Mouse (Mus musculus) thymus, adult 2 months (tissue): ENCODE data around the gene Gcsh. TPM values are rescaled to one million over a fixed set of nuclear protein-coding genes. Genes with fewer than 3 reads are reported as not detected.

Experiments used
- DNase-seq: peaks from one replicate; pipeline ENCODE4 v3.0.0; 2021
- H3K27ac ChIP-seq: fragments of 200-500 bp; 2 replicates; pipeline ENCODE4 v1.5.1; 2012; ENCODE audit warnings: low read length, control low read depth; ENCODE audit not compliant: control insufficient read depth, insufficient read depth
- H3K27me3 ChIP-seq: fragments of 200-500 bp; 2 replicates; pipeline ENCODE4 v1.6.1; 2012; ENCODE audit warnings: mild to moderate bottlenecking, low read length, moderate library complexity, mixed read lengths; ENCODE audit not compliant: control insufficient read depth, insufficient read depth
- H3K36me3 ChIP-seq: fragments of 200-500 bp; 2 replicates; pipeline ENCODE4 v1.6.1; 2012; ENCODE audit warnings: mild to moderate bottlenecking, low read length, moderate library complexity; ENCODE audit not compliant: control insufficient read depth, insufficient read depth
- H3K4me1 ChIP-seq: fragments of 200-500 bp; replicated peaks from 2 replicates; pipeline ENCODE4 v1.6.1; 2012; ENCODE audit warnings: low read length; ENCODE audit not compliant: control insufficient read depth, insufficient read depth
- H3K4me3 ChIP-seq: fragments of 200-500 bp; 2 replicates; pipeline ENCODE4 v1.5.1; 2012; ENCODE audit warnings: mild to moderate bottlenecking, low read length, control low read depth, moderate library complexity; ENCODE audit not compliant: control insufficient read depth, insufficient read depth
- CTCF ChIP-seq: fragments of 200-500 bp; IDR thresholded peaks from 2 replicates; pipeline ENCODE4 v1.5.1; 2012; ENCODE audit warnings: mild to moderate bottlenecking, control low read depth, low read length, moderate library complexity, borderline replicate concordance; ENCODE audit not compliant: control insufficient read depth, poor library complexity, insufficient read depth; ENCODE audit errors: extremely low read depth
- POLR2A ChIP-seq: fragments of 200-500 bp; IDR thresholded peaks from 2 replicates; pipeline ENCODE4 v1.6.1; 2012; ENCODE audit warnings: mild to moderate bottlenecking, low read length, control low read depth, moderate library complexity; ENCODE audit not compliant: control insufficient read depth, poor library complexity, insufficient read depth; ENCODE audit errors: extremely low read depth
- WGBS: fragments of 180-500 bp; shearing (Covaris S2); methylation state at CpG from one replicate; pipeline ENCODE4 v1.1.7; 2018; 5-methylcytosine and 5-hydroxymethylcytosine counted together
- polyA plus RNA-seq: library from polyadenylated mRNA; depleted of rRNA; stranded (reverse); fragments of >200 nt; gene quantifications from 2 replicates; pipeline ENCODE4 v1.2.3, GENCODE M21; 2012

Gcsh gene
- polyA plus RNA-seq, 1 experiment: 16.0 TPM

DNA sequence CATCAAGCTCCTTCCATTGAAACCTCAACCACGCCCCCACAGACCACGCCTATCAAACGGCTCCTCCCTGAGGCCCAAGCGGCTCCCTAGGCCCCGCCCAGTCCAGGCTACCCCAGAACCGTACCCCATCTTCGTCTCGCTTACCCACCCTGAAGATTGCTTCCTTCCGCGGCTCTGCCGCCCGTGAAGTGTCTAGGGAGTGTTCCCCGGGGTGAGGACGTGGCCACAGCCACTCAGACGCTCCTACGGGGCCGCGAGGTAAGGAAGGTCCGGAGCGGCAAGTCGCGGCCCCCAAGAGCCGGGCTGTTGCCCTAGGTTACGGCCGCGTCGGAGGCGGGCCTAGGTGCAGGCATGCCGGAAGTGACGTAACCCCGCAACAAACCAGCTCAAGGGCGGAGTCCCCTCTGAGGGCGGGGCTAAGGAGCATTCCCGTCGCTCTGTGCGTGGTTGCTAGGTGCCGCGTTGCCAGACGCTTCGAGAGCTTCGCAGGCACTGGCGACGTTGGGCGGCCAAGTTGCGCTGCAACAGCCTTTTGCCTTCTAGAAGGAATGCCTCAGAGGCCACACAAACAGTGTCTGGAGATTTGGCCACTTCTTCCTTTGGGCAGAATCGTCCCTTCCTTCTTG lies 14.6 kb downstream of the Gcsh start, which contains the start of gene 1700030J22Rik:
1700030J22Rik (minus strand) TSS at position 329 of the 626 bp plus-strand sequence.
- no peaks in the 10 kb centered on the region for H3K36me3 ChIP-seq
- no peak within 1 kb of the TSS for H3K27ac ChIP-seq
- H3K27me3 ChIP-seq: no peaks in the 10 kb centered on the region
- H3K4me3 ChIP-seq: peak within 1 kb of the TSS; percentile 82
- WGBS: under 1% methylated on average over 46 of the region's 46 CpGs
- H3K4me1 ChIP-seq: peaks cover 12% of the 10 kb centered on the region
- 0 out of 2 replicates have a peak, but pooled peaks have one; percentile 47 for TF ChIP-seq CTCF
- TF ChIP-seq POLR2A: no peak
- DNase-seq: peak; percentile 98

DNA sequence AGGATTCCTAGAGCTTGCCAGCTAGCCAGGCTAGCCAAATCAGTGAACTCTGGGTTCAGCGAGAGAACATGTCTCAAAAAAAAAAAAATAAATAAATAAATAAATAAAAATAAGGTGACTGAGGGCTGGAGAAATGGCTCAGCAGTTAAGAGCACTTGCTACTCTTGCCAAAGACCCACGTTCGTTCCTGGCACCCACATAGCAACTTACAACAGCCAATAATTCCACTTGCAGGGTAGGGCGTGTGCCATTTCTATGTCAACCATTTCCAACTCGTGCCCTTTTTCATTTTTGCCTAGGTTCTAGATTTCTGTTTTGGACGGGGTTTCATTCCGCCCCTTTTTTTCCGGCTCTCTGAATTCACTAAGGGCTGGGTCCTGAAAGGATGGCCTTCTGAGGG lies 15.3 kb downstream of the Gcsh start:
- 30% methylated on average over 8 of the region's 8 CpGs for WGBS
- TF ChIP-seq CTCF (no peak), POLR2A (no peak)
- no peak for DNase-seq
- Histone ChIP-seq H3K27ac (no peak overlapping the region), H3K4me1 (peaks cover 12% of the 10 kb centered on the region), H3K4me3 (peak overlapping the region; percentile 82), H3K36me3 (no peaks in the 10 kb centered on the region), H3K27me3 (no peaks in the 10 kb centered on the region)

DNA sequence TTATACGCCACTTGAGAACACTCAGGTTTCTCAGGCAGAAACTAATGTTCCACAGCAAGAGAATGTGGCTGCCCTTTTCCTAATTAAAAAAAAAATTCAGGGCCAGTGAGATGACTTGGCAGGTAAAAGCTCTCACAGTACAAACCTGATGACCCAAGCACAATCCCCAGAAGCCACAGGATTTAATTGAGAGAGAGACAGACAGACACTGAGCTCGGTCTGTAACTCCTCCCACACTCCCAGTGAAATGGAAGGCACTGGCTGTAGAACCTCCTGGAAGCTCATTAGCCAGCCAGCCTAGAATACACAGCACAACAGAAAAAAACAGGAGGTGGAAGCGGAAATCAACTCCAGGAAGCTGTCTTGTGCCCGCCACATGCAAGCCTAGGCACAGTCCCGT lies 17.7 kb downstream of the Gcsh start:
- Histone ChIP-seq H3K4me1 (peaks cover 12% of the 10 kb centered on the region), H3K27me3 (no peaks in the 10 kb centered on the region), H3K36me3 (no peaks in the 10 kb centered on the region), H3K4me3 (no peak overlapping the region), H3K27ac (no peak overlapping the region)
- DNase-seq: no peak
- WGBS: 87% methylated on average over 5 of the region's 5 CpGs
- TF ChIP-seq POLR2A (no peak), CTCF (no peak)

DNA sequence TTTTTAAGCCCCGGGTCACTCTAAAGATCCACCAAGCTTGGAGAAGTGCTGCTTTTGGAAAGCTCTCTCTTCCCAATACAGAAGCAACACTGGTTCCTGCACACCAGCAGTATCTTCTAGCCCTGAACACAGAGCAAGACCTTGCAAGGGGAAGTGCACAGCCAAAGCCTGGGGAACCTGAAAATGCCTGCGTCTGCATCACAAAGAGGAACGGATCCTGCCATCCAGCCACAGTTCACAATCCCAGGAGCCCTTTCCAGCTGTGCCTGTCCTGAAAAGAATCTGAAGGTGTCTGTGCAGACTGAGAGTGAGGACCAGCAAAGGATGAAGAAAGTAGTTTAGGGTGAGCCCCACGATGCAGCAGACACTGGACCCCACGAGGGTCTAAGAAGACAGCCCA lies 18.3 kb downstream of the Gcsh start:
- Histone ChIP-seq H3K27me3 (no peaks in the 10 kb centered on the region), H3K4me3 (no peak overlapping the region), H3K27ac (no peak overlapping the region), H3K36me3 (no peaks in the 10 kb centered on the region), H3K4me1 (peaks cover 11% of the 10 kb centered on the region)
- TF ChIP-seq CTCF (no peak), POLR2A (no peak)
- 51% methylated on average over 5 of the region's 5 CpGs for WGBS
- DNase-seq: no peak

DNA sequence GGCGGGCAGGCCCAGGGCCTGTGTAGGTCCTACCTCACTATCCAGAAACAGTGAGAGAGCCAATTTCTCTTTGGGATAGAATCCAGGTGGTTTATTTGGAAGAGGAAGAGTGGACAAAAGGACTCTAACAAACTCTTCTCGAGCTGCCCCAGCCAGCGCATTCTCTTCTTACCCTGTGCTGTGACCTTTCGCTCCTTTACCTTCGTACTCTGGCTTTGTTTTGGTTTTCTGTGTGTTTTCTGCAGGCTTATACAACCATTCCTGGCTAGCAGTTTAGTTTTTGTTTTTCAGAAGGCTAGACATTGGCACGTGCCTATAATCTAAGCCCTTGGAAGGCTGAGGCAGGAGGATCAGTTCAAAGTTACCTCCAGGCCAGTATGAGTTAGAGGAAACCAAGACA lies 23.8 kb downstream of the Gcsh start:
- no peaks in the 10 kb centered on the region for H3K4me1 ChIP-seq
- 95% methylated on average over 6 of the region's 6 CpGs for WGBS
- H3K36me3 ChIP-seq: no peaks in the 10 kb centered on the region
- H3K4me3 ChIP-seq: no peak overlapping the region
- TF ChIP-seq POLR2A (no peak), CTCF (no peak)
- H3K27me3 ChIP-seq: no peaks in the 10 kb centered on the region
- no peak overlapping the region for H3K27ac ChIP-seq
- DNase-seq: no peak

DNA sequence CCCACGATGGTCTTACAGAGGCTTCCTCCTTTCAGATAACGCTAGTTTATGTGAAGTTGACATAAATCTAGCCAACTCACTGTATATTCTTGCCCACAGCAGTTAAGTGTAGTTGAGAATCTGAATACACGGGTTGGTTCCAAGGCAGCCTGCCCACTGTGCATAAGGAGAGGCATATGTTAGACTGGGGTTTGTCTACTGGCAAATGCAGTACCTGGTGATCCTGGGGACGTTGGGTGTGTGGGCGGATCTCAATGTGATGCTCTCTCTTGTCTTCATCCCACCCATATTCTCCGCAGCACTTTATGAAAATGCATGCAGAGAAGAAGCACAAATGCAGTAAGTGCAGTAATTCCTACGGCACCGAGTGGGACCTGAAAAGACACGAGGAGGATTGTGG lies 38.9 kb downstream of the Gcsh start:
- no peaks in the 10 kb centered on the region for H3K27me3 ChIP-seq
- TF ChIP-seq POLR2A (no peak), CTCF (no peak)
- no peak overlapping the region for H3K4me3 ChIP-seq
- H3K4me1 ChIP-seq: peaks cover 12% of the 10 kb centered on the region
- no peak overlapping the region for H3K27ac ChIP-seq
- no peak for DNase-seq
- peaks cover 33% of the 10 kb centered on the region for H3K36me3 ChIP-seq
- WGBS: 96% methylated on average over 9 of the region's 9 CpGs

DNA sequence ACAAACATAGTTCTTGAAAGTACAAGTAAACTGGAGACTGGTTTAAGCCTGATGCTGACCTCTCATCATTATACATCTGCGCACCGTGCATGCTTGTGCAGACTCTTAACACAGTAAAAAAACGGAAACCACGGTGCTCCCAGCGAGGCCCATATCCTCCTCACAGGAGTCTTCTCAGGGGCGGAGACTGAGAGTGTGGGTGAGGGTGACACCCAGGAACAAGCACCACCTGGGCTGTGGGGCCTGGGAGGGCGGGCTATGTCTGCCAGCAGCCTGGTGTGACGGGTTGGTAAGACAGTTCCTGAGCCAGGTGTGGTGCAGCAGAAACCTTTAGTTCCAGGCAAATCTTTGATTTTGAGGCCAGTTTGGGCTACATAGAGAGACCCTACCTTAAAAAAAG lies 40.9 kb downstream of the Gcsh start:
- Histone ChIP-seq H3K36me3 (peaks cover 30% of the 10 kb centered on the region), H3K27me3 (no peaks in the 10 kb centered on the region), H3K27ac (no peak overlapping the region), H3K4me3 (no peak overlapping the region), H3K4me1 (peaks cover 15% of the 10 kb centered on the region)
- peak; percentile 71 for DNase-seq
- WGBS: 17% methylated on average over 8 of the region's 8 CpGs
- TF ChIP-seq POLR2A: no peak
- TF ChIP-seq CTCF: peak; percentile 59; the same call in 1 of the 2 replicates
